Mouse (Mus musculus) heart, adult 18-20 months (tissue): ENCODE measurements around the gene Ptcra. TPM values are rescaled to one million over a fixed set of nuclear protein-coding genes. Genes with fewer than 3 reads are reported as not detected.
A peak's percentile ranks its signal among the peaks of the same experiment; 100 is the strongest.
"Not testable (repeated sequence)": the region's sequence is repeated elsewhere in the genome, so short reads cannot be mapped to it uniquely, and the experiment has no call there.

Source experiments
- DNase-seq, 2 experiments: peaks; one replicate each; pipeline ENCODE4 v3.0.0; 2021 to 2022; ENCODE audit warnings: mixed read lengths in 1 of 2
- total RNA-seq, 2 experiments: library from RNA; stranded (reverse); gene quantifications; 2 replicates each; pipeline ENCODE4 v1.2.3; 2021

Gene Ptcra
- total RNA-seq, 2 experiments from 2014 or later, result not detected

DNA sequence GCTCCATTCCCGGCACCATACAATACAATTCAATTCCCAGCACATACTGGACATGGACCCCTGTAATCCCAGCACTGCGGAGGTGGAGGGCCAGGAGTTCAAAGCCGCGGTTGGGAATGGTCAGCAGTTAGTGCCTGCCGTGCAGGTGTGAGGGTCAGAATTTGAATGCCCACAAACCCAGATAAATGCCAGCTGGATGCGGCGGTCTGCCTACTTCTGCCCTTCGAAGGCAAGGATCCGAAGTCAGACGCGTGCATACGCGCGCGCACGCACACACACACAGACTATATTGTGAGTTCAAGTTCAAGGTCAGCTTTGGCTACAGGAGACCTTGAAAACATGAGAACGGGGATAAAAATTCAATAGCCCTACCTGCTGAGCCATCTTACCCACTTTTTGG is 8.1 kb upstream of the Ptcra start:
- DNase-seq, result no peak

DNA sequence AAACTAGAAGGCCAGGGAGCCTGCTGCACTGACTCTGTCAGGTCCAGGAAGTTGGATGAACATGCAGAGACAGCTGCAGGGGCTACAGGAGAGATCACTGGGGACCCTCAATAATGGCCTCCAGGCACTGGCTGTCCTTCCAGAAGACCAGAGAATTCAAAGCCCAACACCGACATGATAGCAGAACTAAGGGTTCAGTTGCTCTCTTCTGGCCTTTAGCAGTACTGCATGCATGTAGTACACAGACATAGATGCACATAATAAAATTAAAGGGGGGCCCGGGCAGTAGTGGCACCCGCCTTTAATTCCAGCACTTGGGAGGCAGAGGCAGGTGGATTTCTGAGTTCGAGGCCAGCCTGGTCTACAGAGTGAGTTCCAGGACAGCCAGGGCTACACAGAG is 7.5 kb upstream of the Ptcra start:
- DNase-seq, result no peak

DNA sequence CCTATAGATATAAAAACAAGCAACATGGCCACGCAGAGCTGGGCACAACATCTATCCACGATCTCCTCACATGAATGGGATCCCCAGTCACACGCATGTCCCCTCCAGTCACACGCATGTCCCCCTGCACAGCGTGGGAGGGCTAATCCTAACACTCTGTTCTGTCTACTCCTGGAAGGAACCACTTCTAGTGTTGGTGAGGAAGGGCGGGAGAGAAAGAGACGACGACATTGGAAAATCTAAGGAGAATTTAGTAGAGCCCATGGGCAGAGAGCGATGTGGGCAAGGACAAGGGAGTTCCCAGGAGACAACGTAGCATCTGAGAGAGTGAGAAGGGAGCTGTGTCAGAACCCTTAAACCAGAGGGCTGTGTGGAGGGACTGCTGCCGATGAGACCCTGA is 7.0 kb upstream of the Ptcra start:
- no peak for DNase-seq

DNA sequence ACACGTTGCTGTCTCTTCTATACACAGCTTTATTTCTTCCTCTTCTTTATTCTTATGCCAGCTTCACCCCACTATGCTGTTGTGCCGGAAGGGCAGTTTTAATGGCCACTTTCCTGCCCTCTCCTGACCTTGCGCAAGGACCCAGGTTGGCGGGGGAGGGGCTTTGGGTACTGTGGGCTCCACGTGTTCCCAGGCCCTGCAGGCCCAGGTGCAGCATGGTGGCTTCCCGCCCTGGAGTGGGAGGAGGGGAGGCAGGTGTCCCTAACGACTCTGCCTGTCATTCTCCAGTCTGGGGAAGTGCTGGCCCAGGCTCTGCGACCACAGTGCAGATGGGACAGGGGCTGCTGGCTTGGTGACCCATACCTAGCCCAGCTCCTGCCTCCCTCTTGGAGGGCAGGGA is 4.4 kb upstream of the Ptcra start:
- DNase-seq, result no peak

DNA sequence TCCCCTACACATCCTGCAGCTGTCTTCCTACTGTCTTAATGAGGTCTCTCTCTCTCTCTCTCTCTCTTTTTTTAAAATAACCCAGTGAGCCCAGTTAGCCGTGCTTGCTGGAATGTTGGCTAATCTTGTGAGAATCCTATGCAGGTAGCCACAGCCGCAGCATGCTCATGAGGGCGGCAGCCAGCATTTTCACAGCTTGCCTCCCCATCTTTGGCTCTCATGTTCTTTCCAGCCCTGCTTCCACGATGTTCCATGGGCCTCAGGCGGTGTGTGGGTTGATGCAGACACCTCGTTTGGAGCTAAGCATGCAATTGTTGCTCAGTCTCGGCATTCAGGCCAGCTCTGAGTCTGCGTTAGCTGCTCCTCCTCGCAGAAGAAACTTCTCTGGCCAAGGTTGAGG is 1.4 kb upstream of the Ptcra start:
- not testable (repeated sequence) for DNase-seq

DNA sequence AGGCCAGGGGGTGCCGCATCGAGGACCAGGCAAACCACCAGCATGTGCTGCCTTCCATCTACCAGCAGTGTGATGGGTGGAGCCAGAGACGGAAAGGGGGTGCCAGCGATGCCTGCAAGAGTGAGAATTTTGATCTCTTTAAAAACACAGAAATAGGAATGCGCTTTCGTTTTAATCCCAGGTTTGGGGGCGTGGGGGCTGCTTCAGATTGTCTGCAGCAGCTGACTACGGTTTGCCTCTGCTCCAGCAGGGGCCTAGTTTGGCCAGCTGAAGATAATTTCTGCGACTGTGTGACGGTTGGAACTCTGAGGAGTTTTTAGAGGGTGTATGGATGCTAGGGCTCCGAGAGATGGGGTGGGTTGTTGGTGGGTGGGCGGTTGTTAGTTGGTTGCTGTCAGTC is 4.8 kb downstream of the Ptcra start:
- DNase-seq, result no peak

DNA sequence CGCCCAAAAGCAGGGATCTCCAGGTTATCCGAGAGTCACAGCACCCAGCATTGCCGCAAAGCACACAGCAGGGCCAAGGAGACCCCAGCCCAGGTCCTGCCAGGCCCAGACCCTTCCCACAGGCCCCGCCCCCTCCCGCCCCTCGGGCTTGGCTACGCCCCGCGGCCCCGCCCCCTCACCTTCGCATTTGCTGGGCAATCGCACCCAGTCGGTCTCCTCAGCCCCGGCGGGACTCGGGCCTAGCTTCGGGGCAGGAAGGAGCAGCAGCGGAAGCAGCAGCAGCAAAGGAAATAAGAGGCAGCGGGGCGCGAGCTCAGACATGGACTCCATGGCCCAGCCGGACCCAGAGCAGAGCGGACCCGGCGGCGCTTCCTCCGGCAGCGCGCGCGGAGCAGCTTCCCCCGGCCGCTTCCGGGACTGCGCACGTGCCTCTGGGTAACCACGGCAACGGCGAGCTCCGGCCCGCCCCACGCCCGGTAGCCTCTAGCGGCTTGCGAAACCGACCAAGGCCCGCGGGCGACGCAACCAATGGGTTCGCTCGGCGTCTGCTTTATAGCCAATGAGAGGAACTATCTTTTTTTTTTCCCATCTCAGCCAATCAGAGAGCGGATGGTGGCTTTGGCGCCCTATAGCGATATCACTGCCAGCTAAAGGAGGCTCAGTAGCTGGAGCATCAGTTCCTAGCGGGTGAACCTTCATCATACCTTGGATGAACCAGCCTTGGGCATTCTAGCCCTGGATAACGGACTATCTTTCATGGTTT is 11.5 kb downstream of the Ptcra start, which contains the start of gene Cnpy3:
Gene Cnpy3, minus strand, starts transcription at position 421 of the 763 bp plus-strand sequence.
- peak; percentile 93 to 98 for DNase-seq

DNA sequence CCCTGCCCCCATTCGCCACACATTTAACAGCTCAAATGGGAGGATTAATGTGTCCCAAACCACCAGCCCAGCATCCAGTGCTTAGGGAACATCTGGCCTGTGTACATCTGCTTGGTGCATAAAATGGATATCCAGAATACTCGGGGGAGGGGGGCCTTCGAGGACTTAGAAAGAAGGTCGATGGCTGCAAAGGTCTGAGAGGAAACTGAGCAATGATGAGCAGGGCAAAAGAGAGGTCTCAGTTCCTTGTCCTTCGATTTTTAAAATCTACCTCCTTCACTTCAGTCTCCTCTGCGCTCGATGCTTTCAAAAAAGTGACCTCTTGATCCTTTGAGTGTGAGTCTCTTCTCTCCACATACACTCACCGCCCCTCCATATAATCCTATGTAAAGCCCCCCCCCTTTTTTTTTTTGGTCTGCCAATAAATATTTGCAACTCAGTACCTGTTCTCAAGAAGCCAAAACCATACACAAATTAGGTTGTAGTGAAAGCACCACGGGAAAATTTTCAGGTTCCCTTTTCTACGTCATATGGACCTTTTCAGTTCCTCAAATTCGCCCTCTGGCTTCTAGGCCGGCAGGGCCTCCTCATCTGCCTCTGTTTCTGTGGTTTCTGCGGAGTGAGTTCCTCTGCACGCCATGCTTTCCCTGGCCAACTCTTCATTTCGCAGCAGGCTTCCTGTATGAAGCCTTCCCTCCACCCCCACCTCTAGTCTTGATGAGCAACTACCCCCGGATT is 12.3 kb downstream of the Ptcra start:
- DNase-seq, result peak in 1 of 2 experiments; percentile 82

DNA sequence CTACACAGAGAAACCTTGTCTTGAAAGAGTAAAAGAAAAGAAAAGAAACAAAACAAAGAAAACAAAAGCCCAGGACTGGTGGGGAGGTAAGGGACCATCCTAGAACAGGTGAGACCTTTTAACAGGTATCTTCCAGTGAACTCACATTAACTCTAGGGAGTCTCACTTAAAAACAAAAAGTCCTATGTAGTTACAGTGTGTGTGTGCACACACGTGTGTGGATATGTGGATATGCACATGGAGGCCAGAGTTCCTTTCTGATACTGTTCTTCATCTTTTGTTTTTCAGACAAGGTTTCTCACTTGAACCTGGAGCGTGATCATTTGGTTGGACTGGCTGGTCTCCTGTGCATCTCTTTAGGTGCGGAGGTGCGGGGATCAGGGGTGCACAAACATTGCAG is 12.9 kb downstream of the Ptcra start:
- no peak for DNase-seq

DNA sequence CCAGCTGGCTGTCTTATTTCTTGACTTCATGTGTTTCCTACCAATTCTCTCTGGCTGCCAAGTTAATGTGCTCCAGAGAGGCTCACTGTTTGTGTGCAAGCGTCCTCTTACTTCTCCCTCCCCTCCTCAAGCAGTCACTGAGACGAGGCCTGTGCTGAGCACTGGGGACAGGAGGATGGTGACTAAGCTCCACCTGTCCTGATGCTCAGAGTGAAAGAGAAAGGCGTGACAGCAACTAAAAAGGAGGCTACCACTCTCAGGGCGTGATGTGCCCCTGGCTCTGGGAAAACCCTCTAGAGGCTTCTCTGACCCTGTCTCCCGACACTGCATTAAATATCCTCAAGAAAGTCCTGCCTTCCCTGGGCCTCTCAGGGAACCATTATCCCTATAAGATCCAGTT is 14.2 kb downstream of the Ptcra start:
- no peak for DNase-seq

DNA sequence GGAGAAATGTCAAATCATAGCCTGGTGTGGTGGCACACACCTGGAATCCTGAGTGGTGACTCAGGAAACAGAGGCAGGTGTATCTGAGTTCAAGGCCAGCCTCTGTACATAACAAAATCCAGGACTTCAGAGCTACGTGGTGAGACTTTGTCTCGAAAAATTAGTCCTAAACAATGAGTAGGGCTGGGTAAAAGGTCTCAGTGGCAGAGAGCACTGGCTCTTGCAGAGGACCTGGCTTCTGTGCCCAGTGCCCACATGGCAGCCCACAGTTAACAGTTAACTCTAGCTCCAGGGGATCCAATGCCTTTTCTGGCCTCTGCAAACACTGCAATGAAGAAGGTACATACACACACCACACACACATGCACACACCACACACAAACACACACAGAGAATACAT is 15.7 kb downstream of the Ptcra start:
- DNase-seq, result no peak

DNA sequence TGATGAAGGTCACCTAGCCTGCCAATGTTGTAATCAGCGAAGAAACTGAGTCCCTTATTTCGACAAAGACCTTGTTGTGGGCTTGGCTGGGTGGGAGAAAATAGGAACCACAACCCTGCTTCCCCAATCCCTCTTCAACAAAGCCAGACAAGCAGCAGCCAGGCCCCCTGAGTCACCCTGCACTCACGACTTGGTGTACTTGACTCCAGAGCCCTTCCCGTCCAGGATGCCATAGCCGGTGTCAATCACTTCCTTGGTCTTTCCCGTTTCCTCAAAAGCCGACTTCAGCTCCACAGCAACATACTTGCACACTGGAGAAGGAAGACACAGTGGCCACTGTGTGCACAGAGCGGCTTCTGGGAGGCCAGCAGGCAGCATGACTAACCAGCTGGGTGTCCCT is 16.3 kb downstream of the Ptcra start:
- DNase-seq, result peak in 1 of 2 experiments; percentile 33

DNA sequence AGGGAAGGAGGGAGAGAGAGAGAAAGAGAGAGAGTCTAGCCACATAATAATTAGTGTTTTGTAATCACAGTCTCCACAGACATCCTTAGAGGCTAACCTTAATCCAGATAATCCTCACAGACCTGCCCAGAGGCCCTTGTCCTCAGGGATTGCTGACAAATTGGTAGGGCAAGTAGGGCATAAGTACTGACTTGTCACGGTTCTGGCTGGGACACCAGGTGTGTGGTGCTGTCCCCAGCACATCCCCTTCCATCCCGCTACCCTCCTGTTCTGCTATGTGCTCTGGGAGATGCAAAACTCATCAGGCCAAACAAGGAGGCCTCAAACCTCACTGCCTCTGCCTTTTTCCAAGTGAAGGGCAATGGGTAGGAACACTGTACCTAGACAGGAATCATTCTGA is 18.0 kb downstream of the Ptcra start:
- no peak for DNase-seq

DNA sequence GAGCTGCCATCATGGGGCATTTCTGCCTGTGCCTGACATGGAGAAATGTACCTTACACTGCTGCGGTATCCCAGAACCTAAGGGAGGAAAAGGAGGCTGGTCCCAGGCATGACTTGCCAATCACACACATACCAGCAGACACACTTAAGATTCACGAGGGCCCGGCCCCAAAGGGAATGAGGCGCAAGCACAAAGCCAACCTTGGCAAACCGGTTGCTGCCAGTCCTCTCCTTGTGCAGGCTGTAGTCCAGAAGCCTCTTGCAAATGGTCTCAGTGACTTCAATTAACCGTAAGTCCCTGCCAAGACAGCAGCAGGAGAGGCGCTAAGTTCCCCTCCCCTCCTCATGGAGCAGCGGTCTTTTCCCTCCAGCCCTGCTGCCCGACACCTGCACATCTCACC is 20.5 kb downstream of the Ptcra start:
- no peak for DNase-seq

DNA sequence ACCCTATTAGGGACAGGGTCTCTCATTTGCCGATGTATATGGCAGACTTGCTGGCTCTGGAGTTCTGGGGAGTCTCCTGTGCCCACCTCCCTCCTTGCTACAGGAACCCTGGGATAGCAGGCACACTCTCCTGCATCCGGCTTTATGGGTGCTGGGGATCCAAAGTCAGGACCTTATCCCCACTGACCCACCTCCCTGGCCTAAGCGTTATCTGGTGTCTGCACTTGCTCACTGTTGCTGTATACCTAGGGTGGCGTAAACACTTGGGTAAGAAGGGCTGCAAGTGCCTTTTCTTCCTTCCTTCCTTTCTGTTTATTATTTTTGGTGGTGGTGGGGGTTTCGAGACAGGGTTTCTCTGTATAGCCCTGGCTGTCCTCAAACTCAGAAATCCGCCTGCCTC is 22.2 kb downstream of the Ptcra start:
- no peak for DNase-seq

DNA sequence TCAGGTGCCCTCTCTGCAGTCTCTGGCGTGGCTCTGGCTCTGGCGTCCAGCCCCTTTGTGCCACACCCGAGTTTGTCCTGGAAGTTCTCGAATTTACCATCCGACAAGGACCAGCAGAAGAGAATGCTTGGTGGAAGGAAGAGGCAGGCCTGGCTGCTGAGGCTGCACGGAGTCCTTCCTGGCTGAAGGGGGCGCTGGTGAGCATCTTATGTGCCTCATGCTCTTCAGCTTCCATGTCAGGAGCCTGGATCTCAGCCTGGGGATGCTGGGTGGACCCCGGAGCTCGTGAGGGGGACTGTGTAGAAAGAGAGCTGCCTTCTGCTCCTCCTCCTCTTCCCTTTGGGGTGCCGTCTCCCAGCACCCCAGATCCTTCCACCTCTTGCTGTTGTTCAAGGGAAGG is 27.4 kb downstream of the Ptcra start:
- DNase-seq, result peak in 1 of 2 experiments; percentile 21

DNA sequence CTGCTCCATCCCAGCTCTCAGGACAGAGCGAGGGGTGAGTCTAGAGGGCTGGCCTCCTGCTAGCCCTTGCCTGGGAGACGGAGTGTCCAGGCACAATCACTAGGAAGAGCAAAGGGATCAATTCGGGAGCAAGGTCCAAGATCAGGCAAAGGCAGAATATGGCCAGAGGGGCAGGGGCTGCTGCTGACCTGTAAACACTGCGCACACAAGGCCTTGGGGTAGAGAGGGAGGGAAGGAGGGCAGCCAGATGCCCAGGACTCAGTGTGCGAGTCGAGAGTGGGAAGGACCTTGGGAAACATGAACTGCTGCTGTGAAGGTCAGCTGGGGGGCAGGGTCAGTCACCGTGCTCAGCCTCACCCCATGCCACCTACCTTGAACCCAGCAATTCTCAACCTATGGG is 28.2 kb downstream of the Ptcra start:
- DNase-seq, result no peak

DNA sequence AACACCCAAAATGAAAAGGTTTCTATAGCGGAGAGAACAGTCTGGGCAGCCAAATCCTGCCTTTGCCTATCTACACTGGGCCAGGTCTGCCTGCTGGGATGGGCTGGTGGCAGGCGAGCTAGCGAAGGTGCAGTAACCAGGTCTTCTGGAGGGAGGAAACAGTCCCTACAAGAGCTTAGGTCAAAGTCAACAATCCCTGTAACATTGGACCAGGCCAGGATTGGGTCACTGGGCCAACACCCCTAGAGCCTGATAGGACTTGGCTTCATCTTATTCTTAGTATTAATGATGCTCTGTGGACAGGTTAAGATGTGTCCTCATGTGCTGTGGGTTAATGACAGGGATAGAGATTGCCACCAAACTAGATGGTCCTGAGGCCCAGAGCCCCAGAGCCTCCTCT is 29.5 kb downstream of the Ptcra start:
- no peak for DNase-seq

DNA sequence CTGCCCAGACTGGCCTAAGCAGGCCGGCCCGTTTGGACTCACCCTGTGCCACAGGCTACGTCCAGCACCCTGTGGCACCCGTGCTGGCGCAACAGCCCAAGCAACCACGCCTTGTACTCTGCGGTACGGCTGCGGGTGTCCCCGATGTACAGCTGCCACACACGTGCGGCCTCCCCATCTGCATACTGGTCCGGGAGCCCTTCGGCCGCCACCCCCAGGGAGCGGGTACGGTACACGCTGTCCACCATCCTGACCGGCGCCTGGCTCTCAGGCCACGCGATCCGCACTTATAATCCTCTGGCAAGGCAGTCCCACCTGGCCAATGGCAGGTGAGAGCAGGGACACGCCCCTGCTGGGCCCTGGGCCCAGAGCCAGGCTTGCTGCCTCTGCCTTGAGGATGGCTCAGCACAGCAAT is 34.6 kb downstream of the Ptcra start, which contains the start of gene Gnmt:
Gene Gnmt, minus strand, starts transcription at position 265 of the 415 bp plus-strand sequence.
- DNase-seq, result peak in 1 of 2 experiments; percentile 23

DNA sequence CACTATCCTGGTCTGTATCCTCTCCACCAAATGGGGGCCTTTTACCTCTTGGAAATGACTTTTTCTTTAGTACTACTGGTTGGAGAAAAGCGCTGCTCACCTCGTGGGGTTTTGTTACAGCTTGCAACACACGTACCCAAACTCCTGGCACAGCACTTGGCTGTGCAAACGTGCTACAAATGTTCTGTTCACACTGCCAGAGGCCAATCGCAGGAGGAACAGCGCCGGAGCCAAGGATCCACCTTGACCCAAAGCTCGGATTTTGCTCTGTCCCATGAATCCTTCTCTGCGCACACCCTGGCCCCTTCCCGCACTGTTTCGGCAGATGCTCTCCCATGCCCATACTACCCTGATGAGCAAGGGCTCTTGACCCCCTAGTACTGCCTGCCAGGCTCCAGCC is 35.0 kb downstream of the Ptcra start:
- DNase-seq, result no peak

DNA sequence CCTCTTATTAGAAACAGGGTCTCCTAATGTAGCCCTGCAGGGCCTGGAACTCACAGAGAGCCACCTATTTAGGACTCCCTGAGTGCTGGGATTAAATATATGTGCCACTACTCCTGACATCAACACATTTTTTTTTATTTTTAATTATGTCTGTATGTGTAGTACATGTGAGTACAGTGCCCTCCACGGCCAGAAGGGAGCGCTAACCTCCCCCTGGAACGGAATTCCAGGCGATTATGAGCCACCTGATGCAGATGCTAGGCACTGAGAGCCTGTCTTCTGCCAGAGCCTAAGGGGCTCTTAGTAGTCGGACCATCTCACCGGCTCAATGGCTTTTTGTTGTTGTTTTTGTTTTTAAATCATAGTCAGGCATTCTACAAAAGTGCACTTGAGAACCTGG is 35.5 kb downstream of the Ptcra start:
- no peak for DNase-seq

DNA sequence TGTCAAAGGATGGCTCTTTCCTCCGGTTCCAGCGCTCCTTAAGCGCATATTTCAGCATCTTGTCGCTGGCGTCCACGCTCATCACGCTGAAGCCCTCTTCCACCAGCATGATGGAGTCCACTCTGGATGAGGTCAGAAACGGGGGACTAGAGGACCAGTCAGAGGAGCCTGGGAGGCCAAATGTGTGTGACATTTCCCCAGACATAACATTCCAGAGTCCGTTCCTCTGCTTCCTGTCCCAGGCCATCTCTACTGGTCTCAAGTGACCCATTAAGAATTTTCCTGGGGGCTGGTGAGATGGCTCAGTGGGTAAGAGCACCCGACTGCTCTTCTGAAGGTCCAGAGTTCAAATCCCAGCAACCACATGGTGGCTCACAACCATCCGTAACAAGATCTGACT is 36.2 kb downstream of the Ptcra start:
- DNase-seq, result no peak

DNA sequence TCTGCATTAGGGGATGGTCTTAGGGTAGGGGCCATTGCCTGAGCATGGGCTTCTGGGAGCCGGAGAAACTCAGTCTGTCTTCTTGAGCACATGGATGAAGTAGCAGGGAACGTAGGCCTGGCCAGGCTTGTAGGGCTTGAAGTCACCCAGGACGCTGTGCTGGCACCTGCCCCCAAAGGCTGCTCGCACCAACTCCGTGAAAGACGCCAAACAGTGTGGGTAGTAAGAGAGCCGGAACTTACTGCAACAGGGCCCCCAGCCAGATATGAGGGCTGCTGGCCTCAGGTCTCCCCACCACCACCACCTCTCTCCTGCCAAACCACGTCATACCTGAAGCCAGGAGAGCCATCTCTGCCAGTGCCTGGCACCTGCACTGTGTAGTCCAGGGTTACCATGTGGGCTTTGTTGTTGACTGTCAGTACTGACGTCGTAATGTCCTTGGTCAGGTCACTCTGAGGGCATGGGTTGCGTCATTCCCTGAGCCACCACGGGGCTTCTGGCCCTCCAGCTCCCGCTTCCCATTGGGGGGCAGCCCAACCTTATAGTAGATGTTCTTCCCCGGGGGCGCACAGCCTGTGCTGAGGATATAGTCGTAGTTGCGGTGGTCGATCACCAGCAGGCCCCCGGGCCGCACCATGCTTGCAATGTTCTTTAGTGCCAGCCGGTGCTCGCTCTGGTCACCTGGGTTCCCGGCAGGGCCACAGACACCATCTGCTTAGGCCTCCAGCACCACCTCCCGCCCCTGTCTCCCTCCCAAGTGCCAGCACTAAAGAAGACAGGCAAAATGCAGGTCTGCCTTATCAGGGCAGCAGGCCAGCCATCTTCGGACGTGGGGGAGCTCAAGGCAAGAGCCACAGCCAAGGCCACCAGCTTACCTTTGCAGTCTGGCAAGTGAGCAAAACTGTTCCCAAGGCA is 37.5 kb downstream of the Ptcra start:
- DNase-seq, result no peak
